Mouse (Mus musculus) thymus, postnatal 14 days (tissue): ENCODE results near the gene AW209491.
A peak's percentile ranks its signal among the peaks of the same experiment; 100 is the strongest.

Source experiments
- DNase-seq: peaks from one replicate; pipeline ENCODE4 v3.0.0; 2021

Gene AW209491

DNA sequence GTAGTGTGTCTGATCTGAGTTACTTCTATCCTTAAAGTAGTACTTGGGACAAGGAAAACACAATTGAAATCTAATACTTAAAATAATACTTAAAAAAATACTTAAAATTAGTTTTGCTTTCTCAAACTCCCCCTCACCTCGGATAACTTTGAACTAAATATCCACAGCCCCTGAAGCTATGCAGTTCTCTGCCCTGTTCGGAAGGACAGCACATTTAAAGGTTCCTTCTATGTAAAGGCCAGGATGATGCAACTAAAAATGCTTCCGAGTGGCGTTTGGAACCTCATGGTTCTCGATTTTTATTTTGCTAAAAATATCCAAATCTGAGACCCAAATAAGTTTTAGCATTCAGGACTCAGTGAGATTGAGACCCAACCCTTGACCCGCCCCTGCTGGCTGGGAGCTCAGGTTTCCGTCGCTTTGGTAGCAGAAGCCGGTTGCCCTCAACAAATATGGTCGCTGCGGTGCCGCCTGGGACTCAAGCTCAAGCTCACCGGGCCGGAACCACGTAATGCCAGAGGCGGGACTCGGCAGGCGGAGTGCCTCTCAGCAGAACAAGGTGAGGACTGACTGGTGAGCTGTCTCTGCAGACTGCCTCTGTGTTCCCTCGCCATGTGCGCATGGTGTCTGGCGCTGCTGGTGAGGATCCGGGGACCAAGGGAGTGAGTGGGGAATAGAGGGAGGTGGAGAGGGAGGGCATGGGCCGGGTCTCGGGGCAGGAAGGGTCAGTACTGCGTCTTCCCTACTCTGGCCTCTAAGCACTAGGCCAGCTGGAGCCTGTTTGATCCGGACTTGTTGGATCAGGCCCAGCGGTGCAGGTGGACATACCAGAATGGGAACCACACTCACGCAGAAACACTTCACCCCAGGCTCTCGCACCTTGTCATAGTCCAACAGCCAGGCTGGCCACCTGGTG is at the start of gene AW209491:
Gene AW209491, plus strand, starts transcription at position 429 of the 916 bp plus-strand sequence.
- peak; percentile 95 for DNase-seq

DNA sequence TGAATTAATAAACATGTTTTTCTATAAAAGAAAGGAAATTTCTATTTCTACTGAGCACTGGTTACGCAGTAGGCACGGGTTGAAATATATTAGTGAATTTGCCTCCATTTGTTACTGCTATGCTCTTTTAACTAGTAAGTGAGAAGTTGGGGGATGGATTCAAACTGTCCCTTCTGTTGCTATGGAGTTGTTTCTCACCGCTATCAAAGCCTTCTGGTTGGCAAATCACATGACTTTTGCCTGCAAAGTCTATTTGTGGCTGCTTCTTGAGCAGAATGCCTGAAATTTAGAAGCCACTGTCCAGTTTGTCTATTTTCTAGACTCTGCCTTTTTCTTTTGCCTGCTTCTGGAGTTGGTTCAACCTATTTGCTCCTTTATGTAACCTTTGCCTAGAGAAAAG is 49.6 kb upstream of the AW209491 start:
- no peak for DNase-seq

DNA sequence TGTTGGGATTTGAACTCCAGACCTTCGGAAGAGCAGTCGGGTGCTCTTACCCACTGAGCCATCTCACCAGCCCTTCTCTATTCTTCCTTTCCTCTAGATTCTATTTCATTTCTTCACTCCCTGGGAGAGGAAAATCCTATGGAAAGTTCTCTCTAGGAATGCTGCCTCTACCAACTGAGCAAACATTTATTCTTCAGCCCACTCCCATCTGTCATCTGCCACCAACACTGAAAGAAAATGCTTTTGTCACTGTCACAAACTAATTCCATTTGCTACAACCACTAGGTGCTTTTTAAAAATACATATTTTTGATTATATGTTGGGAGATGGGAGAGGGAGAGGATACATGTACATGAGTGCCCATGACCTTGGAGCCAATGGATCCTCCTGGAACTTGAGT is 27.2 kb upstream of the AW209491 start:
- DNase-seq: no peak

DNA sequence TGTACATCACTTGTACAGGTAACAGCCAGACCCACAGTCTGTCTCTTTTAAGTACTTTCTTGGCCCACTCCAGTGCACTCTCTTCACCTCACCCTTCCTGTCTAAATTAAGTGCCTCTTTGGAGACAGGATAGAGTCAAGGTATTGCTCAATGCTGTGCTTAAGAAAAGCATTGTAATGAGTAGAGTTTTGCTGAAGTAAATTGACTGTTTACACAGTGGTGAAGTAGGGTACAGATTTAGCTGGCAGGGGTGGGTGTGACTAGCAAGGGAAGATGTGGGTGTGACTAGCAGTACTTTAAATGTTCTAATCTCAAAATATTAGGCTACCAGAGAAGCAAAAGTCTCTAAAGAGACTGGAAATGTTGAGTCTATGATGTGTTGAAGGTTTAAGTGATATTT is 22.3 kb upstream of the AW209491 start:
- no peak for DNase-seq

DNA sequence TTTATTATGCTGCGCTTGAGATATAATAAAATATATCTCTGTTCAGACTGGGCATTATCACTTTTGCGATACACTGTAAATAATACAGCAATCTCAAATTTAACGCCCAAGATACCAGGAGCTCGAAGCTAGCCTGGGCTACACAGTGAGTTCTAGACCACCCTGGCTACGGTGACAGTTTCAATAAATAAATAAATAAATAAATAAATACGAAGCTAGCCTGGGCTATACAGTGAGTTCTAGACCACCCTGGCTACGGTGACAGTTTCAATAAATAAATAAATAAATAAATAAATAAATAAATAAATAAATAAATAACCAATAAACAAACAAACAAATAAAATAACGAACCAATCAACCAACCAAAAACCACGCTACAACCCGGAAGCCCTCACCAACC is 17.5 kb upstream of the AW209491 start:
- no peak for DNase-seq

- peak; percentile 97 for DNase-seq
These were observed 16.9 kb upstream of the AW209491 start, which contains the start of the genes Mrpl32 and Psma2 for GRCm38 (mm10) chr13:14612926-14613529. Mrpl32 (minus strand) TSS chr13:14613165. Psma2 (plus strand) TSS chr13:14613240.

GRCm38 (mm10) chr13:14613553-14613952 is 16.4 kb upstream of the AW209491 start:
- no peak for DNase-seq

DNA sequence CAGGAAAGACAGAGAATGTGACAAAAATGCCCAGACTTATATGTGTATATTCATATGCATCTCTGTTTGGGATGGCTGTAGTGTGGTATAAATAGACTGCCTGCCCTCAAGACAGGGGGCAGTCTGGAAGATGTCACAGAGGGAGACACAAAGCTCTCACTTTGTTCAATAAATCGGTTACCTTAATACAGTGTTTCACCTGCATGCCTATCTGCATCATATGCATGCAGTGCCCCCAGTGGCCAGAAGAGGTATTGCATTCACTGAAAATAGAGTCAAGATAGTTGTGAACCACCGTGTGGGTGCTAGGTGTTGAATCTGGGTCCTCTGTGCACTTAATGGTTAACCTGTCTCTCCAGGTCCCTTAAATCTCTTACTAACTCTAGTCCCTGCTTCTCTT is 11.2 kb upstream of the AW209491 start:
- DNase-seq: peak; percentile 82

DNA sequence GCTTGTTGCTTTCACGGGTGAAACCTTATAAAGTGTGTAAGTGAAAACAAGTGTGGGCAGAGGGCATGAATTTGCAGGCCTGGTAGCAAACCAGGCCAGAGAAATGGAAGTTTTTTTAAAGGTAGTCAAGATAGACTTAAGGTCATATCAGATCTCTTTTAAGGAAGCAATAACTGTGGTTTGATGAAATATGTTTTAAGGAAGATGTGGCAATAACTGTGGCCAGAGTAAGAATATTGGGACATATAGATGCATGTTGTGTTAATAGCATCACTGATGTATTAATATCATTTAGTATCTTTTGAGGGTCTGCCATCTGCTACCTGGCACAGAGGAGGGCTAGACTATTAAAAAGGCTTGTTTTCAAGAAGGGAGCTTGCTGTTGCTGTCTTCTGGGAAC is 10.0 kb downstream of the AW209491 start:
- no peak for DNase-seq

DNA sequence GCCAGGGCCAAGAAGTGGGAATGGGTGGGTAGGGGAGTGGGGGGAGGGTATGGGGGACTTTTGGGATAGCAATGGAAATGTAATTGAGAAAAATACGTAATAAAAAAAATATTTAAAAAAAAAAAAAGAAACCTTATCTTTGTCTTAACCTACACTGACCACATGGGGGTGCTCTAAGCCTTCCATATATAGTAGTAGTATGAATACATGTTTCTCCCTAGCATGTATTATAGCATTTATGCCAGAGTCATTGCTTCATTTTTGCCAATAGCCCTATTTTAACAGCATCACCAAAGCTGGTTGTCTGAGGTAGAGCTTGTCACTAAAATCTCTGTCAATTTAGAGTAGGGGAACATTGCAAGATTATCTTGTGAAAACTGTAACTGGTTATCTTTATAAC is 19.3 kb downstream of the AW209491 start:
- DNase-seq: no peak

DNA sequence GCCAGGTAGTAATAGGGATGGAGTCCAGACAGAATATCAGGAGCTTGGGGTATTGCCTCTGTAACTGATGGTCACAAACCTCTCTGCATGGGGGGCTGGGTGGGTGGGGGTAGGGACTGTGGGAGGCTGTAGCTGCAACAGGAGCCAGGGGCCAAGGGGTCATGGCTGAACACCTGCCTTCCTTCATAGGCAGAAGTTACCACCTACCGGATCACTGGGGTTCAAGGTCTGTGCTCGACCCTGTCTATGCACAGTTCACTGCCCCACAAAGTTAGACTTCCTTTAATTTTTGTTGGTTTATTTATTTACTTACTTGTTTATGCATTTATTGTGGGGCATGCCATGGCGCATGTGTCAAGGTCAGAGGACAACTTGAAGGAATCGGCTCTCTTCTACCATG is 37.2 kb downstream of the AW209491 start:
- no peak for DNase-seq

DNA sequence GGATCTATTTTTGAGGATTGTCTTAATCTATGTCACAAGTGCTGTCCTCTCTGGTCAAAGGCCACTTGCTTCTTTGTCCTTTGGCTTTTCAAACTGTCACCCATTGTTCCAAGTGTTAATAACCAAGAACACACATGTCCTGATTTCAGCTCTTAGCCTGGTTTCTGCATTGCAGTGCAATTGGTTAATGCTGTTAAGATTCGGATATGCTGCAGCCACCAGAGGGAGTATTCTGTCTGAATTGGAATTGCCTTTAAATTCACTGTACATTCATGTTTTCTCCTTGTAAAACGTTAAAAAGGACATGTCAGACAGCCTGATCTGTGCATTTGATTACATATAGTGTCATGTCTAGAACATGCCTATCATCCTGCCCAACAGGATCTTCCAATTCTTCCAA is 40.4 kb downstream of the AW209491 start:
- no peak for DNase-seq
